Mouse (Mus musculus) B cell, adult 2 months (primary cell): ENCODE data around the gene Btg2.

ENCODE experiments used
- DNase-seq, 2 experiments: peaks; one replicate each; pipeline ENCODE4 v3.0.0; 2022

Gene Btg2

GRCm38 (mm10) chr1:134078802-134079476 is at the start of gene Btg2:
TSS of gene Btg2 (minus strand) at chr1:134079120.
- peak; percentile 96 to 97 for DNase-seq

- peak; percentile 56 to 60 for DNase-seq
Observed at GRCm38 (mm10) chr1:134122195-134122594, 43.3 kb upstream of the Btg2 start.

DNA sequence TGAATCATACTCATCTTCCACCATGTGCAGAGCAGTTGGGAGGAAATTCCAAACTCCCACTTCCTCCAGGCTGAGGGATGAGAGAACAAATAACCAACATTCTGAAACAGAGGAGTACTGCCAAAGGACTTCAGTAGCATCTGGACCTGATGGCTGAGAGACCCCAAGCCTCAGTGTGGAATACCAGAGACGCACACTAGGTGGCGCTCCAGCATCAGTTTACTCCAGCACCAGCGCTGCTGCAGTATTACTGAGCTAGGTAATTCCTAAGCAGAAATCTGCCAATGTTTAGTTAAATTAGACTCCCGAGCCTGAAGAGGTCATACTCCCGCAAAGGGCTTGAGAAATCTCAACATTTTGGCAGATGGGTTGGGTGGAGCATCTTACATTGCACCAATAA is 41.3 kb upstream of the Btg2 start:
- peak; percentile 87 for DNase-seq

DNA sequence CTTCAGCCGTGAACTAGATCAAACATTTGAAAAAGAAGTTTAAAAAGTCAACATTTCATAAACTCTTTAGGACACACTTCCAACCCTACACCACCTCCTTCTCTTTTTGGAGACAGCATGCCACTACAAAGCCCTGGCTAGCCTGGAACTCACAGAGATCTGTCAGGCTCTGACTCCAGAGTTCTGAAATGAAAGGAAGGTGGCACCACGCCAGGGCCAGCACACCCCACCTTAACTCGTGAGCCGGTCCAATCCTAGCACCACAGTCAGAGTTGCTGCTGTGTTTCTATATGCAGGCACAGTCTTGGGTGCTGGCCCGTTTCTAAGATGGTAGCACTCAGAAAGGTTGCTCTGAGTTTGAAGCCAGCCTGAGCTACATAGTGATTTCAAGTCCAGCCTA is 38.2 kb upstream of the Btg2 start:
- DNase-seq, result no peak

DNA sequence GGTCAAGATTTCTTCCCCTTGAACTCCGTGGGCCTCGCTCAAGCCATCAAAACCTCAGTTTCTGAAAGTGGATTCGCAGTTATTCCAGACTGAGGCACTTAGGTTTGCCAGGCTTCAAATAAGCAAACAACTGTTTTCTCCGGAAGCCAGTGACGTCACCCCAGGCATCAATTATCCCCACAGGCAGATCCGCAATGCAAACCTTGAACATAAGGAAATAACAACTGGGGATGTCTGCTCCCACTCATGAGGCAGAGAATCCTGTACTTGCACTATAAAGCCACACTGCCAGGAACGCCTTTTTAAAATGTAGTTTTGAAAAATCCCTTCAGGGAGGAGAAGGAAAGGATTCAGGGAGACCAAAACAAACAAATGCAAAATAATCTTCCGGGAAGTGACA is 36.5 kb upstream of the Btg2 start:
- DNase-seq, result no peak

GRCm38 (mm10) chr1:134114730-134115129 is 35.8 kb upstream of the Btg2 start:
- DNase-seq, result no peak

GRCm38 (mm10) chr1:134114018-134114417 is 35.1 kb upstream of the Btg2 start:
- no peak for DNase-seq

DNA sequence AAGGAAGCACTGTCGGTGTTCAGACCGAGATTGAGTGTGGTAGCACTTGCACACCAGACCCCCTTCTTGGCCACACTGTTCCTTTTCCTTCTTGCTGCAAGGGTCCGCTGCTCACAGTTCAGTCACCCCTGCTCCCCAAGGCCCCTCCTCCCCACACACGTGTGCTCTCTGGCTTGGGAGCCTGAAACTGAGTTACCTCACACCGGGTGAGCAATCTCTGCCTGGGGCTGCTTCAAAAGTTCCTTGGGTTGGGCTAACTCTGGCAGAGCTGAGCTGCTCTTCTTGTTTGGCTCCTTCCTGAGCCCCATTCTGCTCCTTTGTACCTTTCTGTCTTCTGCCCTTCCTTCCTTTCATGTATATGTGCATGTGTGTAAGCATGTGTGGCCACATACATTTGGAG is 34.6 kb upstream of the Btg2 start:
- no peak for DNase-seq

DNA sequence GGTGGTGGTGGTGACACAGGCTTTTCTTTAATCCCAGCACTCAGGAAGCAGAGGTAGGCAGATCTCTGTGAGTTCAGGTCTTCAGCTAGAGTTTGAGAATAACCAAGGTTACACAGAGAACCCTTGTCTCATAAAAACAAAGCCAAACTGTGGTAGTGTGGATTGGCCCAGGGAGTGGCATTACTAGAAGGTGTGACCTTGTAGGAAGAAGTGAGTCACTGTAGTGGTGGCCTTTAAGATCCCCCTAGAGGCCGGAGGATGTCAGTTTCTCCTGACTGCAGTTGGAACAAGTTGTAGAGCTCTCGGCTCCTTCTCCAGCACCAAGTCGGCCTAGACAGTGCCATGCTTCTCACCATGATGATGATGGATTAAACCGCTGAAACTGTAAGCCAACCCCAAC is 32.1 kb upstream of the Btg2 start, which contains the start of gene Chit1:
TSS of gene Chit1 (plus strand) at position 264 of the 400 bp plus-strand sequence.
- DNase-seq, result peak in 1 of 2 experiments; percentile 37

GRCm38 (mm10) chr1:134110449-134110848 is 31.5 kb upstream of the Btg2 start:
- DNase-seq, result no peak

DNA sequence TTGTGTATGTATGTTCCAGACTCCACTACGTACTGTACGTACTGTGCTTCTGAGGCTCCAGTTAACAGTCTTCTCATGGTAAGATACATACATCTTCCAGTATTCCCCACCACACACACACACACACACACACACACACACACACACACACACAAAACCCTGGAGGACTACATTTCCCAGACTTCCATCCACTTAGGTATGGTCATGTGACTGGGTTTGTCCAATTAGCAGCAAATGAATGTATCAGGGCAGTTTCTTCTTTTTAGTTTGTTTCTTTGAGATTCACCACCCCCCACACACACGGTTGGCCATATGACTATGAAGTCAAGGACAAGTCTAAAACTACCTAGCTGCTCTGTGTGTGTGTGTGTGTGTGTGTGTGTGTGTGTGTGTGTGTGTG is 31.1 kb upstream of the Btg2 start:
- DNase-seq, result no peak

DNA sequence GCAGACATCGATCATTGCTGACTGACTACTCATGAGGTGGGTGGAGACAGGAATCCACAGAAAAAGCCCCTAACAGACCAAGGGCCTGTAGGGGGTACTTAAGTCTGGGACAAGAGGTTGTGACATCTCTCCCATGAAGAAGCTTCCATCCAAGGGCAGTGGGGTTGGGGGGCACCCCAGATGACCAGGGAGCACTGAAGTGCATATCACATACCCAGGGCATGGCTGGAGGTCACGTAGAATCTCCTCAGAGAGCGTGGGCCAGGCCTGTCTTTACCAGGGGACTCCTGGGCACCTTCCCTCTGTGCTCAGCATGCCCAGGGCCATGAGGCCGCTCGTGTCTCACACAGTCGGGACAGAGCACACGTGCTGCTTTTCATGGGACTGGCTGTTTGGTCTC is 28.9 kb upstream of the Btg2 start:
- DNase-seq, result no peak

GRCm38 (mm10) chr1:134106719-134107118 is 27.8 kb upstream of the Btg2 start:
- DNase-seq, result peak; percentile 77 to 78

GRCm38 (mm10) chr1:134105764-134106430 is 27.0 kb upstream of the Btg2 start:
- DNase-seq, result no peak

- no peak for DNase-seq
Observed at GRCm38 (mm10) chr1:134105043-134105763, 26.3 kb upstream of the Btg2 start.

GRCm38 (mm10) chr1:134103861-134104260 is 24.9 kb upstream of the Btg2 start:
- no peak for DNase-seq

GRCm38 (mm10) chr1:134101593-134101992 is 22.7 kb upstream of the Btg2 start:
- no peak for DNase-seq

DNA sequence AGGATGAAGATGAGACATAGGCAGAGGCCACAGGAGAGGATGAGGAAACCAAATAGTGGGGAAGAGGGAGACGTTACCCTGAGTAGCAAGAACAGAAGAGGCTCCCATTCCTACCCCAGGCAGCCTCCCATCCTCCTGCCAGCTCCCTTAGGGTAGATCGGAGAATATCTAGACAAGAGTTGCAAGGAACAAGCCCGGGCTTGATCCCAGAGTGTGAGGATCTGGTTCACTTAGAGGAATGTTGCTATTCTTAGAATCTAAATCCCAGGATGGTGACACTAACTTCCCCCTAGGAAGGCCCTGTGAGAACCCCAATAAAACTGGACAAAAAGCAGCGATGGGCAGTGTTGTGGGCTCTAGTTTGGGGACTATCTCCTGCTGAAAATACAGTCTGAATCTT is 22.0 kb upstream of the Btg2 start:
- DNase-seq, result no peak

DNA sequence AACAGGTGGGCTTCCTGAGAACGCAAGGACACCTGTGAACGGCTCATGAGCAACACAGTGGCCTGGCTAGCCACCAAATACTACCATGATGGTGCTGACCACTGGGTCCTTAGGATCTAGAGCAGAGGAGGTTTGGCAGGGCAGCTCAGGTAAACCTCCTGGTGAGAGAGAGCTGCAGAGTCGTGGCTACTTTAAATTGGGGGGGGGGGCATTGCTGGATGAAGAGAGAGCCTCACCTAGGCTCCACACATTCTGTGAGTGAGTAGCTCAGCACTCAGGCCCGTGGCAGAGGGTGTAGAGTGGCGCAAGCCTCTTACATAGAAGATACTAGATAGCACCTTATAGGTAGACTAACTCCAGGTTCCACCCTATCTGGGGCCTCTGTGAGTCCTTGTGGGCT is 21.5 kb upstream of the Btg2 start:
- DNase-seq, result no peak

GRCm38 (mm10) chr1:134099516-134100235 is 20.8 kb upstream of the Btg2 start:
- no peak for DNase-seq

GRCm38 (mm10) chr1:134098726-134099515 is 20.0 kb upstream of the Btg2 start:
- DNase-seq, result peak; percentile 67 to 72

DNA sequence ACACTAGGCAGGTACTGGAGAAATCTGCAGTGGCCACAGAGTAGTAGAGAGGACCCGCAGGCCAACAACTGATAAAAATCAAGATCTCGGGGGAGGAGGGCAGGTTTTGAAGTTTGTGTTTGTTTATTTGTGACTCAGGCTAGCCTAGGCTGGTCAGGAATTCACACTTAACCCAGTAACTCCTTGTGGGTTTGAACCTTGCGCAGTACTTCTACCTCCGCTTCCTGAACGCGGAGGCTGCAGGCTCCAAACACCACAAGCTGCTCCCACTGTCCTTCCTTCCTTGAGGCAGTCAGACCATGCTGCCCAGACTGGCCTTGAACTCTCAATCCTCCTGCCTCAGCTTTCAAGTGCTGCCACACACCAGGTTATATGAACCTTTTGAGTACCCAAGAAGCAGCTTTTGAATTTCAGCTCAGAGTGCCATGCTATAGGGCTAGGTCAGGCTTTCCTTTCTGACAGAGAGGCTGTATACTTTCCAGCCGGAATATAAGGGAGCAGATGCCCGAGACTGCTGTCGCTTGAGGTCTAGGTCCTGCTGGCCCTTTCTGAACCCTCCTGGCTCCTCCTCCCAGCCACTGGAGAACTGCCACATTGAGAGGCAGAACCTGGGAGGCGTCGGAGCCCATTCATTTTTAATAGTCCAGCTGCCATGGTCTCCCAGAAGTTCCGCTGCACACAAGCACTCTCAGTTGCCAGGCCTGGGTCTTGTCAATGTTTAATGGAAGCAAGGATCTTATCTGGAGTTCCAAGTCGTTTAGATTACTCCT is 19.2 kb upstream of the Btg2 start:
- no peak for DNase-seq
